Mouse (Mus musculus): Measurements from ENCODE around the gene Hmgcs1. TPM values are rescaled to one million over a fixed set of nuclear protein-coding genes. Genes with fewer than 3 reads are reported as not detected.
A peak's percentile ranks its signal among the peaks of the same experiment; 100 is the strongest.

Hmgcs1 gene
- total RNA-seq, 4 experiments from 2014 or later, result 29.3 to 35.0 (median 32.5) TPM

- no peak for DNase-seq (ENCODE audit: low spot score)
Measured at GRCm38 (mm10) chr13:119753859-119754634, 63.9 kb downstream of the Hmgcs1 start.

- no peak for DNase-seq (ENCODE audit: low spot score)
Measured at GRCm38 (mm10) chr13:119754635-119755020, 64.4 kb downstream of the Hmgcs1 start.

GRCm38 (mm10) chr13:119755141-119755547 lies 65.0 kb downstream of the Hmgcs1 start:
- DNase-seq (ENCODE audit: low spot score), result no peak

GRCm38 (mm10) chr13:119755681-119756471 lies 65.7 kb downstream of the Hmgcs1 start, which contains the start of gene Nim1k:
Gene Nim1k, minus strand, starts transcription at chr13:119755882.
- DNase-seq (ENCODE audit: low spot score), result peak; percentile 84

- DNase-seq (ENCODE audit: low spot score), result no peak
Measured at GRCm38 (mm10) chr13:119756831-119757230, 66.7 kb downstream of the Hmgcs1 start.

Other genes starting within 250 kb of the Hmgcs1 start
- 1 to 10 TPM; 5.2 to 7.9 (median 7.4) TPM for gene 4833420G17Rik, start 227.6 kb upstream of the Hmgcs1 start, total RNA-seq (2022)
- 10 to 100 TPM in 3 of 4 experiments, 1 to 10 TPM in 1; 8.3 to 16.7 (median 14.7) TPM for gene Tmem267, start 202.3 kb upstream of the Hmgcs1 start, total RNA-seq (2022)
- 1 to 10 TPM in 3 of 4 experiments, under 1 TPM in 1; 0.63 to 2.6 (median 1.8) TPM for gene 3110070M22Rik, start 202.0 kb upstream of the Hmgcs1 start, total RNA-seq (2022)
- under 1 TPM in 1 of 4 experiments, not detected in 3; 0.12 TPM for gene Ccl28, start 66.6 kb upstream of the Hmgcs1 start, total RNA-seq (2022)
- 1 to 10 TPM; 1.4 to 2.0 (median 1.8) TPM for gene Nim1k, start 65.5 kb downstream of the Hmgcs1 start, total RNA-seq (2022)
- 10 to 100 TPM; 18.1 to 21.7 (median 19.3) TPM for gene Zfp131, start 100.5 kb downstream of the Hmgcs1 start, total RNA-seq (2022)
- not detected for gene AF067063, start 139.8 kb downstream of the Hmgcs1 start, total RNA-seq (2022)
- gene D13Ertd608e, start 145.6 kb downstream of the Hmgcs1 start, total RNA-seq (2022), result not detected
- gene Tcstv1, start 204.4 kb downstream of the Hmgcs1 start, total RNA-seq (2022), result not detected
- not detected for gene Gm21761, start 238.9 kb downstream of the Hmgcs1 start, total RNA-seq (2022)

Measured in heart, adult 8-10 months (tissue).